Mouse (Mus musculus) CH12.LX (cell line): ENCODE data around the gene Dixdc1. TPM values are rescaled to one million over a fixed set of nuclear protein-coding genes. Genes with fewer than 3 reads are reported as not detected.
A peak's percentile ranks its signal among the peaks of the same experiment; 100 is the strongest.

Source experiments
- DNase-seq: peaks from one replicate; pipeline ENCODE4 v3.0.0-alpha.2; 2013; ENCODE audit errors: extremely low read depth
- H3K27ac ChIP-seq: 2 replicates; pipeline ENCODE4 v1.5.1; 2012; ENCODE audit warnings: low read depth, mild to moderate bottlenecking, control low read depth, moderate library complexity; ENCODE audit not compliant: insufficient read depth
- H3K27me3 ChIP-seq: replicated peaks from 2 replicates; pipeline ENCODE3; 2012; ENCODE audit warnings: inconsistent platforms
- H3K36me3 ChIP-seq, 2 experiments: replicated peaks in 1 of 2; 2 replicates each; pipeline versions ENCODE3 to v1.6.1; 2012; ENCODE audit warnings: inconsistent platforms in 1 of 2, low read length in 1 of 2, mild to moderate bottlenecking in 1 of 2, mixed read lengths in 1 of 2, moderate library complexity in 1 of 2; ENCODE audit not compliant: control insufficient read depth in 1 of 2, insufficient read depth in 1 of 2
- H3K4me1 ChIP-seq, 2 experiments: 2 replicates each; pipeline ENCODE4 v1.6.1; 2012; ENCODE audit warnings: inconsistent platforms in 1 of 2, moderate library complexity in 1 of 2; ENCODE audit not compliant: insufficient read depth in 2 of 2, control insufficient read depth in 1 of 2
- H3K4me2 ChIP-seq: 2 replicates; pipeline ENCODE4 v1.6.1; 2012; ENCODE audit warnings: low read depth, mild to moderate bottlenecking, control low read depth; ENCODE audit not compliant: poor library complexity, insufficient read depth, severe bottlenecking
- H3K4me3 ChIP-seq, 3 experiments: fragments of 150-350 bp in 1 of 3; sonication (generic) in 1 of 3; replicated peaks in 1 of 3; 2 replicates each; pipeline versions ENCODE3 to v1.5.1; 2011 to 2012; ENCODE audit warnings: low read depth in 2 of 3, low read length in 2 of 3, mild to moderate bottlenecking in 2 of 3, moderate library complexity in 2 of 3, control low read depth in 1 of 3, improper control_type of control experiment in 1 of 3, inconsistent platforms in 1 of 3, mixed read lengths in 1 of 3; ENCODE audit not compliant: poor library complexity in 1 of 3
- H3K79me2 ChIP-seq: replicated peaks from 2 replicates; pipeline ENCODE4 v1.6.1; 2012; ENCODE audit warnings: mild to moderate bottlenecking, moderate library complexity; ENCODE audit not compliant: control insufficient read depth, poor library complexity, insufficient read depth, severe bottlenecking; ENCODE audit errors: extremely low read depth
- H3K9ac ChIP-seq: 2 replicates; pipeline ENCODE4 v1.6.1; 2012; ENCODE audit warnings: low read depth, mild to moderate bottlenecking, control low read depth, moderate library complexity; ENCODE audit not compliant: insufficient read depth
- H3K9me3 ChIP-seq: replicated peaks from 2 replicates; pipeline ENCODE3; 2012; ENCODE audit warnings: low read length, inconsistent platforms, mixed read lengths
- BHLHE40 ChIP-seq: IDR thresholded peaks from 2 replicates; pipeline ENCODE4 v1.6.1; 2011; ENCODE audit warnings: mild to moderate bottlenecking, low read depth, low read length, improper control_type of control experiment
- CHD1 ChIP-seq: IDR thresholded peaks from 2 replicates; pipeline ENCODE4 v1.6.1; 2012; ENCODE audit warnings: low read depth, low read length, improper control_type of control experiment, inconsistent platforms
- CTCF ChIP-seq, 2 experiments: IDR thresholded peaks in 1 of 2; conservative IDR thresholded peaks in 1 of 2; 2 replicates each; pipeline ENCODE4 v1.5.1; 2011 to 2012; ENCODE audit warnings: low read depth in 2 of 2, low read length in 2 of 2, improper control_type of control experiment in 1 of 2, inconsistent platforms in 1 of 2, mild to moderate bottlenecking in 1 of 2, moderate library complexity in 1 of 2
- E2F4 ChIP-seq: IDR thresholded peaks from 2 replicates; pipeline ENCODE4 v1.6.1; 2011; ENCODE audit warnings: low read depth, low read length, improper control_type of control experiment; ENCODE audit not compliant: insufficient replicate concordance
- EP300 ChIP-seq: IDR thresholded peaks from 2 replicates; pipeline ENCODE4 v1.6.1; 2011; ENCODE audit warnings: low read length, improper control_type of control experiment
- ETS1 ChIP-seq: conservative IDR thresholded peaks from 2 replicates; pipeline ENCODE4 v1.6.1; 2012; ENCODE audit warnings: low read depth, mild to moderate bottlenecking, inconsistent platforms, low read length, improper control_type of control experiment, moderate library complexity
- GABPA ChIP-seq: IDR thresholded peaks from 2 replicates; pipeline ENCODE4 v1.6.1; 2012; ENCODE audit warnings: low read depth, low read length, improper control_type of control experiment, inconsistent platforms; ENCODE audit not compliant: insufficient replicate concordance
- HCFC1 ChIP-seq: IDR thresholded peaks from 2 replicates; pipeline ENCODE4 v1.6.1; 2012; ENCODE audit warnings: low read depth, mild to moderate bottlenecking, inconsistent platforms, low read length, improper control_type of control experiment
- IRF4 ChIP-seq: IDR thresholded peaks from 2 replicates; pipeline ENCODE4 v1.6.1; 2014; ENCODE audit warnings: low read depth, mild to moderate bottlenecking, inconsistent platforms, low read length, improper control_type of control experiment
- JUN ChIP-seq: IDR thresholded peaks from 2 replicates; pipeline ENCODE4 v1.6.1; 2011; ENCODE audit warnings: low read depth, mild to moderate bottlenecking, low read length, improper control_type of control experiment, moderate library complexity; ENCODE audit not compliant: insufficient read depth
- JUND ChIP-seq: conservative IDR thresholded peaks from 2 replicates; pipeline ENCODE4 v1.6.1; 2011; ENCODE audit warnings: low read depth, low read length, improper control_type of control experiment
- KAT2A ChIP-seq: IDR thresholded peaks from 2 replicates; pipeline ENCODE4 v1.6.1; 2012; ENCODE audit warnings: low read length, improper control_type of control experiment, inconsistent platforms; ENCODE audit not compliant: insufficient replicate concordance
- MAX ChIP-seq: IDR thresholded peaks from 2 replicates; pipeline ENCODE4 v1.6.1; 2011; ENCODE audit warnings: low read length, improper control_type of control experiment
- MAZ ChIP-seq: IDR thresholded peaks from 2 replicates; pipeline ENCODE4 v1.6.1; 2012; ENCODE audit warnings: low read depth, mild to moderate bottlenecking, inconsistent platforms, low read length, improper control_type of control experiment, moderate library complexity
- MEF2A ChIP-seq: IDR thresholded peaks from 2 replicates; pipeline ENCODE4 v1.6.1; 2014; ENCODE audit warnings: low read depth, mild to moderate bottlenecking, inconsistent platforms, low read length, improper control_type of control experiment, borderline replicate concordance
- MYC ChIP-seq: IDR thresholded peaks from 2 replicates; pipeline ENCODE4 v1.6.1; 2011; ENCODE audit warnings: low read depth, mild to moderate bottlenecking, improper control_type of control experiment, low read length
- PAX5 ChIP-seq: IDR thresholded peaks from 2 replicates; pipeline ENCODE4 v1.6.1; 2012; ENCODE audit warnings: low read length, inconsistent platforms, mixed read lengths
- POLR2A ChIP-seq: IDR thresholded peaks from 2 replicates; pipeline ENCODE4 v1.6.1; 2011; ENCODE audit warnings: low read depth, mild to moderate bottlenecking, improper control_type of control experiment, low read length
- RAD21 ChIP-seq: IDR thresholded peaks from 2 replicates; pipeline ENCODE4 v1.6.1; 2011; ENCODE audit warnings: low read depth, mild to moderate bottlenecking, low read length, improper control_type of control experiment, moderate library complexity
- RCOR1 ChIP-seq: conservative IDR thresholded peaks from 2 replicates; pipeline ENCODE4 v1.6.1; 2012; ENCODE audit warnings: low read depth, mild to moderate bottlenecking, inconsistent platforms, low read length, improper control_type of control experiment
- SIN3A ChIP-seq: IDR thresholded peaks from 2 replicates; pipeline ENCODE4 v1.6.1; 2012; ENCODE audit warnings: low read length, improper control_type of control experiment, inconsistent platforms
- TBP ChIP-seq: conservative IDR thresholded peaks from 2 replicates; pipeline ENCODE4 v1.6.1; 2011; ENCODE audit warnings: low read depth, low read length, improper control_type of control experiment
- TCF12 ChIP-seq: IDR thresholded peaks from 2 replicates; pipeline ENCODE4 v1.6.1; 2014; ENCODE audit warnings: low read depth, mild to moderate bottlenecking, inconsistent platforms, low read length, improper control_type of control experiment
- UBTF ChIP-seq: IDR thresholded peaks from 2 replicates; pipeline ENCODE4 v1.6.1; 2012; ENCODE audit warnings: low read depth, mild to moderate bottlenecking, inconsistent platforms, low read length, improper control_type of control experiment, moderate library complexity
- USF1 ChIP-seq: IDR thresholded peaks from 2 replicates; pipeline ENCODE4 v1.6.1; 2014; ENCODE audit warnings: low read depth, mild to moderate bottlenecking, inconsistent platforms, low read length, improper control_type of control experiment
- USF2 ChIP-seq: conservative IDR thresholded peaks from 2 replicates; pipeline ENCODE4 v1.6.1; 2011; ENCODE audit warnings: low read depth, low read length, improper control_type of control experiment
- ZC3H11A ChIP-seq: IDR thresholded peaks from 2 replicates; pipeline ENCODE4 v1.6.1; 2012; ENCODE audit warnings: low read depth, mild to moderate bottlenecking, inconsistent platforms, low read length, improper control_type of control experiment
- ZKSCAN1 ChIP-seq: IDR thresholded peaks from 2 replicates; pipeline ENCODE4 v1.6.1; 2012; ENCODE audit warnings: low read depth, inconsistent platforms, low read length, improper control_type of control experiment, borderline replicate concordance
- ZMIZ1 ChIP-seq: IDR thresholded peaks from 2 replicates; pipeline ENCODE4 v1.6.1; 2012; ENCODE audit warnings: low read depth, mild to moderate bottlenecking, inconsistent platforms, low read length, improper control_type of control experiment
- ZNF384 ChIP-seq: IDR thresholded peaks from 2 replicates; pipeline ENCODE4 v1.6.1; 2012; ENCODE audit warnings: low read depth, low read length, improper control_type of control experiment, inconsistent platforms
- dilution Hi-C: fragments of 300-500 bp; cut with MboI; formaldehyde crosslinking; loops from 2 replicates; pipeline ENCODE4 v1.14.3; 2020; ENCODE audit warnings: low sequenced_read_pairs; ENCODE audit not compliant: extremely low pct_unique_long_range_greater_than_20kb, extremely low pct_ligation_motif_present
- in situ Hi-C: fragments of 300-500 bp; cut with MboI; formaldehyde crosslinking; loops from 3 replicates; pipeline ENCODE4 v1.14.3; 2019; ENCODE audit warnings: low sequenced_read_pairs, low pct_ligation_motif_present, low pct_unique_long_range_greater_than_20kb, mixed read lengths
- polyA plus RNA-seq: library from polyadenylated mRNA; unstranded; fragments of >175 nt; gene quantifications from 2 replicates; pipeline ENCODE4 v1.2.1, GENCODE M21; 2012; ENCODE audit warnings: low read depth; ENCODE audit not compliant: insufficient read length
- total RNA-seq, 2 experiments: library from RNA; depleted of rRNA; stranded (reverse); fragments of 300-350 nt in 1 of 2; fragments of >200 nt in 1 of 2; gene quantifications; 2 replicates each; pipeline ENCODE4 v1.2.3; 2012 to 2014

Gene Dixdc1
- total and polyA plus RNA-seq, 3 experiments = 0.13 to 0.23 (median 0.21) TPM

- Histone ChIP-seq H3K36me3 (peaks cover 3 to 21% of the 10 kb centered on the region in 2 experiments), H3K9me3 (no peaks in the 10 kb centered on the region), H3K27me3 (no peaks in the 10 kb centered on the region), H3K4me1 (peaks cover 2 to 16% of the 10 kb centered on the region in 2 experiments), H3K79me2 (peaks cover 7% of the 10 kb centered on the region; the same call in 1 of the 2 replicates), H3K27ac (no peak overlapping the region), H3K4me3 (peak overlapping the region; percentile 50 to 95 (median 84)), H3K4me2 (peak overlapping the region; percentile 74), H3K9ac (peak overlapping the region; percentile 88)
- DNase-seq = peak; percentile 13
- dilution Hi-C loops (no loop called here), in situ Hi-C loops (no loop called here)
- TF ChIP-seq TBP (no peak), BHLHE40 (peak; percentile 65), CHD1 (no peak), ZNF384 (0 out of 2 replicates have a peak, but pooled peaks have one; percentile 45)
Measured at GRCm38 (mm10) chr9:50660431-50660830, 78.9 kb downstream of the Dixdc1 start.

DNA sequence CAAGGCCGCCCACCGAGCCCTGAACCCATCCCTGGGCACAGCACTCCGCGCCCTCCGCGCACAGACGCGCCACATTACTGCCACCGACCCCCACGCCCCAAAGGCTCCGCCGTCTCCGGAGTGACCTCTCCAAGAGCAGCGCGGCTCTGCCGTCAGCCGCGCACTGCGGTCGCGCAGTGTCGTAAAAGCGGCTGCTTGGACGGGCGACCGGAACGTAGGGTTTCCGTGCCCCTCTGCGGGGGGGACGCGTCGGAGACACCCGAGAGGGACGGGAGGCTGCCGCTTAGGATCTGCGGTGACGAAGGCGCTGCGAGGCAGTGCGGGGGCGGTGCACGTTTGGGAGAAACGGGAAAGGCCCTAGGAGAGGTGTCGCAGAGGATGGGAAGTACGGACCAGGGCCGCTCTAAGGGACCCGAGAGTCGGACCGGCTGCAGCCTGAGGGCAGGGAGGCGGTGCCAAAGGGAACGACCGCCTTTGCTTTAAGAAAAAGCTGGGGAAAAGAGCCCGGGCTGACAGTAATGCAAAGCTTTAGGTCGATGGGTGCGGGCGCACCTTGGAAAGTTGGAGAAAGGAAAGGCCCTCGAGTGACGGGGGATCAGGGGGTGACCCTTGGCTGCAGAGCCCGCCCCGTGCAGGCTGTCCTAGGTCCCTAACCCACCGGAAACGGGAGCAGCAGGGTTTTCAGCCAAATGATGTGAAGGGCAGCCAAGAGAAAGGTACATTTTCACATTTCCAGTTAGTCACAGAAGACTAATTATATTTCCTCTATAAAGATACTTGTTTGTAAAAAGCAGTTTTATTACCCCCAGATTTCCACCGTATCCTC, 79.7 kb downstream of the Dixdc1 start, which contains the start of gene Dlat:
Gene Dlat (minus strand): TSS at position 389 of the 826 bp plus-strand sequence.
- peak within 1 kb of the TSS; percentile 97 for H3K4me2 ChIP-seq
- no peak within 1 kb of the TSS for H3K27ac ChIP-seq
- H3K36me3 ChIP-seq = peaks cover 4 to 25% of the 10 kb centered on the region in 2 experiments
- dilution Hi-C loops (no loop called here), in situ Hi-C loops (loop anchor here (5.0 kb wide), 1 partner anchor 37 kb away; no protein-coding TSS in a partner anchor)
- H3K9me3 ChIP-seq = no peaks in the 10 kb centered on the region
- peak; percentile 78 for DNase-seq
- H3K79me2 ChIP-seq = peaks cover 7% of the 10 kb centered on the region; the same call in 1 of the 2 replicates
- H3K4me1 ChIP-seq = peaks cover 2 to 16% of the 10 kb centered on the region in 2 experiments
- no peaks in the 10 kb centered on the region for H3K27me3 ChIP-seq
- H3K9ac ChIP-seq = peak within 1 kb of the TSS; percentile 88
- H3K4me3 ChIP-seq = peak within 1 kb of the TSS; percentile 80 to 95 (median 84)
- TF ChIP-seq RCOR1 (0 out of 2 replicates have a peak, but pooled peaks have one; percentile 30), IRF4 (peak; percentile 55), RAD21 (no peak), ZC3H11A (no peak), USF1 (no peak), MAX (peak; percentile 23; the same call in 1 of the 2 replicates), SIN3A (peak; percentile 38), MAZ (peak; percentile 80), MYC (no peak), USF2 (no peak), ZKSCAN1 (no peak), JUND (no peak), E2F4 (0 out of 2 replicates have a peak, but pooled peaks have one; percentile 24), JUN (no peak), GABPA (no peak; the same call in 1 of the 2 replicates), UBTF (peak; percentile 74; the same call in 1 of the 2 replicates), MEF2A (peak; percentile 25; the same call in 1 of the 2 replicates), CTCF (conservative IDR thresholded peaks at IDR 0.05 in 1 of 2, IDR thresholded peaks at IDR 0.05 in 1 of 2; ENCODE audit: low read depth in 2 of 2, low read length in 2 of 2) (no peak), KAT2A (peak; percentile 82; the same call in 1 of the 2 replicates), BHLHE40 (peak; percentile 27; the same call in 1 of the 2 replicates), PAX5 (no peak), HCFC1 (peak; percentile 83), ZMIZ1 (peak; percentile 88), POLR2A (peak; percentile 92), EP300 (no peak), TCF12 (peak; percentile 90), ZNF384 (no peak), ETS1 (0 out of 2 replicates have a peak, but pooled peaks have one; percentile 31)
